10 mouse cellular contexts compared by ENCODE assay signal in the genomic region with DNA sequence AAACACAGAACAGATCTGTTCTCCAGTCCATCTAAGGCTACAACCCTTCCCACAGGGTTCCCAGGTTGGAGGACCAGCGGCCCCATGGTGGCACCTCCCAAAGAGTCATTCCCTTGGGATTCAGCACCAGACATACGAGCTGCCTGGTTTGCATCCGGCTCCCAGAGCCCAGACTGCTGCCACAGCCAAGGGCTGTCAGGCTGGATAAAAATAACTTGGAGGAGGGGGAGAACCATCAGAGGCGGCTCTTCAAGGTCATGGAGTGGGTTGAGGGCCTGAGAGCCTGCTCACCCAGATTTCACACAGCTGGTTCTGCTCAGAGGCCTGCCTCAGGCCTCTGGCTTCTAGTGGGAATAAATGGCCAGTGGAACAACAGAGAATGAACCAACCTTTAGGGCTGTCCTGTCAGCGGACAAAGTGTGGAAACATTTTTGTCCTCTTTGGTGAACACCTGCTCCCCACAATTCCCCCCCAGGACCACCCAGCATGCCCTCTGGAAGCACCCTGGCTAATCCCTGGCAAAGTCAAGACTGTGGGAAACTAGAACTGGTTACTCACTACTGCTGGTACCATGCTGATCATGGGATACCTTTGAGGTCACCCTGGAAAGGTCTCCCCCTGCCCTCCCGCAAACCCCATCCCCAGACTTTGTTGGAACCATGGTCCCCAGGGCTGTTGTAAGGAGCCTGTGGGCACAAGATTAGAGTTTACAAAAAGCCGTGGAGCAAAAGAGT. TPM values are rescaled to one million over a fixed set of nuclear protein-coding genes. Genes with fewer than 3 reads are reported as not detected.
DNase-seq lines count a peak whose midpoint lies in the region; ATAC-seq and TF ChIP-seq lines count a peak whose summit lies in the region.
"Had no signal": no experiment of that assay in that cellular context is flagged by ENCODE, and none has a peak within 500 bp of the region (broad histone marks: within the 10 kb centered on the region; RNA-seq: fewer than 3 reads in every experiment).

No protein-coding gene starts in this region.

- H3K4me1 ChIP-seq in embryonic facial prominence, embryonic 11.5 days (ENCODE audit: control insufficient read depth, insufficient read depth, low read length): 0 out of 2 replicates have a peak, but pooled peaks cover 3% of the 10 kb centered on the region
- no peaks in the 10 kb centered on the region for H3K4me1 ChIP-seq in limb, embryonic 14.5 days (ENCODE audit: control insufficient read depth, insufficient read depth, low read length)

- WGBS in embryonic facial prominence, embryonic 11.5 days: 42% methylated on average over 7 of the region's 7 CpGs
- WGBS in limb, embryonic 14.5 days: 56% methylated on average over 7 of the region's 7 CpGs

- no peak for TF ChIP-seq POLR2A in limb, embryonic 14.5 days (IDR thresholded peaks at IDR 0.05; ENCODE audit: borderline replicate concordance, extremely low read depth, insufficient read depth, insufficient read length)

- DNase-seq in NIH3T3 (ENCODE audit: low read depth): peak; percentile 9
- DNase-seq in embryonic facial prominence, embryonic 11.5 days (ENCODE audit: low spot score): peak; percentile 52
- peak; percentile 58 to 67 for DNase-seq in heart, postnatal 14 days
- DNase-seq in limb, embryonic 14.5 days (ENCODE audit: low spot score): no peak
- no peak for DNase-seq in spleen, adult 18-20 months
- no peak for DNase-seq in layer of hippocampus, adult 11-12 months (ENCODE audit: low spot score)
- no peak for DNase-seq in urinary bladder, postnatal 25 days (ENCODE audit: low spot score)

- no peak overlapping the region for H3K4me3 ChIP-seq in embryonic facial prominence, embryonic 11.5 days (ENCODE audit: low read depth, low read length)
- H3K4me3 ChIP-seq in limb, embryonic 14.5 days (replicated peaks; ENCODE audit: low read length): no peak overlapping the region

- no peak overlapping the region for H3K27ac ChIP-seq in embryonic facial prominence, embryonic 11.5 days (replicated peaks; ENCODE audit: low read depth, low read length)
- H3K27ac ChIP-seq in limb, embryonic 14.5 days (replicated peaks; ENCODE audit: low read depth, low read length): no peak overlapping the region

- H3K9ac ChIP-seq in embryonic facial prominence, embryonic 11.5 days (replicated peaks; ENCODE audit: low read length): no peak overlapping the region
- no peak overlapping the region for H3K9ac ChIP-seq in limb, embryonic 14.5 days (ENCODE audit: low read depth, low read length, severe bottlenecking)

- no peaks in the 10 kb centered on the region for H3K27me3 ChIP-seq in embryonic facial prominence, embryonic 11.5 days (ENCODE audit: control insufficient read depth, insufficient read depth, low read length)
- no peaks in the 10 kb centered on the region for H3K27me3 ChIP-seq in limb, embryonic 14.5 days (ENCODE audit: control insufficient read depth, insufficient read depth, low read length)

- no peak overlapping the region for H3K4me2 ChIP-seq in embryonic facial prominence, embryonic 11.5 days (ENCODE audit: low read depth, low read length)
- no peak overlapping the region for H3K4me2 ChIP-seq in limb, embryonic 14.5 days (replicated peaks; ENCODE audit: low read depth, low read length, severe bottlenecking)

- intact Hi-C loops in heart, postnatal 14 days (cut with DNase I): no loop called here

- H3K36me3 ChIP-seq in embryonic facial prominence, embryonic 11.5 days (replicated peaks; ENCODE audit: control insufficient read depth, insufficient read depth, low read depth, low read length): no peaks in the 10 kb centered on the region
- no peaks in the 10 kb centered on the region for H3K36me3 ChIP-seq in limb, embryonic 14.5 days (ENCODE audit: control insufficient read depth, insufficient read depth, low read length)

- ATAC-seq in embryonic facial prominence, embryonic 11.5 days (replicated peaks; ENCODE audit: insufficient number of reproducible peaks, low FRiP score, low TSS enrichment, low read depth): 0 out of 2 replicates have a peak, but pooled peaks have one; percentile 31
- peak; percentile 75 for ATAC-seq in limb, embryonic 14.5 days (ENCODE audit: low FRiP score, low read depth)
- no peak for ATAC-seq in megakaryocyte, adult 5-6 weeks (ENCODE audit: poor library complexity, severe bottlenecking)
- ATAC-seq: inflammation-experienced regulatory T-cells, adult 6 months; Patski had no signal

- no peaks in the 10 kb centered on the region for H3K9me3 ChIP-seq in embryonic facial prominence, embryonic 11.5 days (replicated peaks; ENCODE audit: control insufficient read depth, low read length)
- H3K9me3 ChIP-seq in limb, embryonic 14.5 days (ENCODE audit: control insufficient read depth, low read length): no peaks in the 10 kb centered on the region

RNA-seq across cellular contexts. Expression of gene Heyl, which starts 14.0 kb away (rescaled TPM):
- polyA plus RNA-seq in embryonic facial prominence, embryonic 11.5 days (2014; fragmentation: Nextera tagmentation; extraction: Ambion mirVana): 8.0 and 8.1 TPM in 2 replicates
- 10 to 100 TPM; 21.4 to 21.6 TPM for total RNA-seq in heart, postnatal 14 days (2021)
- 8.9 and 11.1 TPM in 2 replicates for polyA plus RNA-seq in limb, embryonic 14.5 days (2012; rRNA removed)
- 9.6 and 13.2 TPM in 2 replicates for polyA plus RNA-seq in limb, embryonic 14.5 days (2014; fragmentation: Nextera tagmentation; extraction: Ambion mirVana)
- not detected in 2 replicates for total RNA-seq in megakaryocyte, adult 5-6 weeks (2015)
- total RNA-seq in megakaryocyte, adult 5-6 weeks (2017): not detected in 2 replicates
- polyA plus RNA-seq: Patski had no signal

RNA-seq across cellular contexts. Expression of gene Pabpc4, which starts 14.8 kb away (rescaled TPM):
- polyA plus RNA-seq in embryonic facial prominence, embryonic 11.5 days (2014; fragmentation: Nextera tagmentation; extraction: Ambion mirVana): 43.0 and 44.0 TPM in 2 replicates
- 100 to 1,000 TPM; 255 to 289 TPM for total RNA-seq in heart, postnatal 14 days (2021)
- polyA plus RNA-seq in limb, embryonic 14.5 days (2012; rRNA removed): 147 and 207 TPM in 2 replicates
- polyA plus RNA-seq in limb, embryonic 14.5 days (2014; fragmentation: Nextera tagmentation; extraction: Ambion mirVana): 57.2 and 59.1 TPM in 2 replicates
- total RNA-seq in megakaryocyte, adult 5-6 weeks (2015): 29.1 and 32.3 TPM in 2 replicates
- 30.1 and 34.8 TPM in 2 replicates for total RNA-seq in megakaryocyte, adult 5-6 weeks (2017)

RNA-seq across cellular contexts. Expression of gene Nt5c1a, which starts 46.0 kb away (rescaled TPM):
- not detected in 2 replicates for polyA plus RNA-seq in embryonic facial prominence, embryonic 11.5 days (2014; fragmentation: Nextera tagmentation; extraction: Ambion mirVana)
- total RNA-seq in heart, postnatal 14 days (2021): 10 to 100 TPM; 37.2 to 47.6 TPM
- polyA plus RNA-seq in limb, embryonic 14.5 days (2012; rRNA removed): 0.05 TPM in 1 of 2 replicates, not detected in the other
- polyA plus RNA-seq in limb, embryonic 14.5 days (2014; fragmentation: Nextera tagmentation; extraction: Ambion mirVana): not detected in 2 replicates
- not detected in 2 replicates for total RNA-seq in megakaryocyte, adult 5-6 weeks (2015)
- not detected in 2 replicates for total RNA-seq in megakaryocyte, adult 5-6 weeks (2017)
- polyA plus RNA-seq: inflammation-experienced regulatory T-cells, adult 6 months; Patski had no signal

Comparison
In these comparisons a context has a peak if more than half of its experiments do, and no peak if none do; other contexts are left out.
1. DNase-seq: peak in NIH3T3 (single experiment), embryonic facial prominence, embryonic 11.5 days (single experiment) and heart, postnatal 14 days (2 of 2); none in limb, embryonic 14.5 days (single experiment), spleen, adult 18-20 months (0 of 2), layer of hippocampus, adult 11-12 months (single experiment) and urinary bladder, postnatal 25 days (single experiment).
2. RNA of gene Heyl, which starts 14.0 kb away (total RNA-seq): 21.4 to 21.6 TPM in heart, postnatal 14 days; not detected in megakaryocyte, adult 5-6 weeks; every median in the first group is over 10 times any median in the second.
3. RNA of gene Pabpc4, which starts 14.8 kb away (total RNA-seq): 255 to 289 TPM in heart, postnatal 14 days; 29.1 to 34.8 TPM in megakaryocyte, adult 5-6 weeks; every median in the first group is over 4 times any median in the second.
4. RNA of gene Nt5c1a, which starts 46.0 kb away (total RNA-seq): 37.2 to 47.6 TPM in heart, postnatal 14 days; not detected in megakaryocyte, adult 5-6 weeks; every median in the first group is over 10 times any median in the second.